Mouse (Mus musculus) CH12.LX (cell line): ENCODE data around the gene Fars2. TPM values are rescaled to one million over a fixed set of nuclear protein-coding genes. Genes with fewer than 3 reads are reported as not detected.

Experiments
- DNase-seq: peaks from one replicate; pipeline ENCODE4 v3.0.0-alpha.2; 2013; ENCODE audit errors: extremely low read depth
- H3K27ac ChIP-seq: 2 replicates; pipeline ENCODE4 v1.5.1; 2012; ENCODE audit warnings: low read depth, mild to moderate bottlenecking, control low read depth, moderate library complexity; ENCODE audit not compliant: insufficient read depth
- H3K27me3 ChIP-seq: replicated peaks from 2 replicates; pipeline ENCODE3; 2012; ENCODE audit warnings: inconsistent platforms
- H3K36me3 ChIP-seq, 2 experiments: replicated peaks in 1 of 2; 2 replicates each; pipeline versions ENCODE3 to v1.6.1; 2012; ENCODE audit warnings: inconsistent platforms in 1 of 2, low read length in 1 of 2, mild to moderate bottlenecking in 1 of 2, mixed read lengths in 1 of 2, moderate library complexity in 1 of 2; ENCODE audit not compliant: control insufficient read depth in 1 of 2, insufficient read depth in 1 of 2
- H3K4me1 ChIP-seq, 2 experiments: 2 replicates each; pipeline ENCODE4 v1.6.1; 2012; ENCODE audit warnings: inconsistent platforms in 1 of 2, moderate library complexity in 1 of 2; ENCODE audit not compliant: insufficient read depth in 2 of 2, control insufficient read depth in 1 of 2
- H3K4me2 ChIP-seq: 2 replicates; pipeline ENCODE4 v1.6.1; 2012; ENCODE audit warnings: low read depth, mild to moderate bottlenecking, control low read depth; ENCODE audit not compliant: poor library complexity, insufficient read depth, severe bottlenecking
- H3K4me3 ChIP-seq, 3 experiments: fragments of 150-350 bp in 1 of 3; sonication (generic) in 1 of 3; replicated peaks in 1 of 3; 2 replicates each; pipeline versions ENCODE3 to v1.5.1; 2011 to 2012; ENCODE audit warnings: low read depth in 2 of 3, low read length in 2 of 3, mild to moderate bottlenecking in 2 of 3, moderate library complexity in 2 of 3, control low read depth in 1 of 3, improper control_type of control experiment in 1 of 3, inconsistent platforms in 1 of 3, mixed read lengths in 1 of 3; ENCODE audit not compliant: poor library complexity in 1 of 3
- H3K79me2 ChIP-seq: replicated peaks from 2 replicates; pipeline ENCODE4 v1.6.1; 2012; ENCODE audit warnings: mild to moderate bottlenecking, moderate library complexity; ENCODE audit not compliant: control insufficient read depth, poor library complexity, insufficient read depth, severe bottlenecking; ENCODE audit errors: extremely low read depth
- H3K9ac ChIP-seq: 2 replicates; pipeline ENCODE4 v1.6.1; 2012; ENCODE audit warnings: low read depth, mild to moderate bottlenecking, control low read depth, moderate library complexity; ENCODE audit not compliant: insufficient read depth
- H3K9me3 ChIP-seq: replicated peaks from 2 replicates; pipeline ENCODE3; 2012; ENCODE audit warnings: low read length, inconsistent platforms, mixed read lengths
- CHD2 ChIP-seq: IDR thresholded peaks from 2 replicates; pipeline ENCODE4 v1.6.1; 2011; ENCODE audit warnings: low read length, improper control_type of control experiment
- CTCF ChIP-seq, 2 experiments: IDR thresholded peaks in 1 of 2; conservative IDR thresholded peaks in 1 of 2; 2 replicates each; pipeline ENCODE4 v1.5.1; 2011 to 2012; ENCODE audit warnings: low read depth in 2 of 2, low read length in 2 of 2, improper control_type of control experiment in 1 of 2, inconsistent platforms in 1 of 2, mild to moderate bottlenecking in 1 of 2, moderate library complexity in 1 of 2
- E2F4 ChIP-seq: IDR thresholded peaks from 2 replicates; pipeline ENCODE4 v1.6.1; 2011; ENCODE audit warnings: low read depth, low read length, improper control_type of control experiment; ENCODE audit not compliant: insufficient replicate concordance
- ETS1 ChIP-seq: conservative IDR thresholded peaks from 2 replicates; pipeline ENCODE4 v1.6.1; 2012; ENCODE audit warnings: low read depth, mild to moderate bottlenecking, inconsistent platforms, low read length, improper control_type of control experiment, moderate library complexity
- GABPA ChIP-seq: IDR thresholded peaks from 2 replicates; pipeline ENCODE4 v1.6.1; 2012; ENCODE audit warnings: low read depth, low read length, improper control_type of control experiment, inconsistent platforms; ENCODE audit not compliant: insufficient replicate concordance
- HCFC1 ChIP-seq: IDR thresholded peaks from 2 replicates; pipeline ENCODE4 v1.6.1; 2012; ENCODE audit warnings: low read depth, mild to moderate bottlenecking, inconsistent platforms, low read length, improper control_type of control experiment
- MXI1 ChIP-seq: IDR thresholded peaks from 2 replicates; pipeline ENCODE4 v1.6.1; 2011; ENCODE audit warnings: mild to moderate bottlenecking, low read depth, low read length, improper control_type of control experiment
- NELFE ChIP-seq: IDR thresholded peaks from 2 replicates; pipeline ENCODE4 v1.6.1; 2011; ENCODE audit warnings: low read depth, low read length, improper control_type of control experiment
- NRF1 ChIP-seq: IDR thresholded peaks from 2 replicates; pipeline ENCODE4 v1.6.1; 2014; ENCODE audit warnings: low read depth, mild to moderate bottlenecking, inconsistent platforms, low read length, improper control_type of control experiment, moderate library complexity
- PAX5 ChIP-seq: IDR thresholded peaks from 2 replicates; pipeline ENCODE4 v1.6.1; 2012; ENCODE audit warnings: low read length, inconsistent platforms, mixed read lengths
- POLR2A ChIP-seq: IDR thresholded peaks from 2 replicates; pipeline ENCODE4 v1.6.1; 2011; ENCODE audit warnings: low read depth, mild to moderate bottlenecking, improper control_type of control experiment, low read length
- SMC3 ChIP-seq: IDR thresholded peaks from 2 replicates; pipeline ENCODE4 v1.6.1; 2011; ENCODE audit warnings: low read depth, low read length, improper control_type of control experiment
- TCF12 ChIP-seq: IDR thresholded peaks from 2 replicates; pipeline ENCODE4 v1.6.1; 2014; ENCODE audit warnings: low read depth, mild to moderate bottlenecking, inconsistent platforms, low read length, improper control_type of control experiment
- USF1 ChIP-seq: IDR thresholded peaks from 2 replicates; pipeline ENCODE4 v1.6.1; 2014; ENCODE audit warnings: low read depth, mild to moderate bottlenecking, inconsistent platforms, low read length, improper control_type of control experiment
- USF2 ChIP-seq: conservative IDR thresholded peaks from 2 replicates; pipeline ENCODE4 v1.6.1; 2011; ENCODE audit warnings: low read depth, low read length, improper control_type of control experiment
- ZC3H11A ChIP-seq: IDR thresholded peaks from 2 replicates; pipeline ENCODE4 v1.6.1; 2012; ENCODE audit warnings: low read depth, mild to moderate bottlenecking, inconsistent platforms, low read length, improper control_type of control experiment
- ZKSCAN1 ChIP-seq: IDR thresholded peaks from 2 replicates; pipeline ENCODE4 v1.6.1; 2012; ENCODE audit warnings: low read depth, inconsistent platforms, low read length, improper control_type of control experiment, borderline replicate concordance
- ZNF384 ChIP-seq: IDR thresholded peaks from 2 replicates; pipeline ENCODE4 v1.6.1; 2012; ENCODE audit warnings: low read depth, low read length, improper control_type of control experiment, inconsistent platforms
- dilution Hi-C: fragments of 300-500 bp; cut with MboI; formaldehyde crosslinking; loops from 2 replicates; pipeline ENCODE4 v1.14.3; 2020; ENCODE audit warnings: low sequenced_read_pairs; ENCODE audit not compliant: extremely low pct_unique_long_range_greater_than_20kb, extremely low pct_ligation_motif_present
- in situ Hi-C: fragments of 300-500 bp; cut with MboI; formaldehyde crosslinking; loops from 3 replicates; pipeline ENCODE4 v1.14.3; 2019; ENCODE audit warnings: low sequenced_read_pairs, low pct_ligation_motif_present, low pct_unique_long_range_greater_than_20kb, mixed read lengths
- polyA plus RNA-seq: library from polyadenylated mRNA; unstranded; fragments of >175 nt; gene quantifications from 2 replicates; pipeline ENCODE4 v1.2.1, GENCODE M21; 2012; ENCODE audit warnings: low read depth; ENCODE audit not compliant: insufficient read length
- total RNA-seq, 2 experiments: library from RNA; depleted of rRNA; stranded (reverse); fragments of 300-350 nt in 1 of 2; fragments of >200 nt in 1 of 2; gene quantifications; 2 replicates each; pipeline ENCODE4 v1.2.3; 2012 to 2014

Gene Fars2
- total and polyA plus RNA-seq, 3 experiments: 30.2 to 47.7 (median 46.4) TPM

- H3K36me3 ChIP-seq: no peaks in the 10 kb centered on the region
- H3K4me3 ChIP-seq: no peak overlapping the region
- H3K4me2 ChIP-seq: no peak overlapping the region
- no peaks in the 10 kb centered on the region for H3K27me3 ChIP-seq
- DNase-seq: no peak
- no peaks in the 10 kb centered on the region for H3K9me3 ChIP-seq
- dilution Hi-C loops: no loop called here
- H3K27ac ChIP-seq: no peak overlapping the region
- in situ Hi-C loops: no loop called here
- H3K9ac ChIP-seq: no peak overlapping the region
- H3K4me1 ChIP-seq: no peaks in the 10 kb centered on the region
- no peaks in the 10 kb centered on the region for H3K79me2 ChIP-seq
- TF ChIP-seq CTCF (conservative IDR thresholded peaks at IDR 0.05 in 1 of 2, IDR thresholded peaks at IDR 0.05 in 1 of 2; ENCODE audit: low read depth in 2 of 2, low read length in 2 of 2): no peak
- TF ChIP-seq ZKSCAN1: no peak
- no peak for TF ChIP-seq TCF12
- TF ChIP-seq HCFC1: no peak
- no peak for TF ChIP-seq NRF1
- no peak for TF ChIP-seq NELFE
- no peak for TF ChIP-seq ZC3H11A
- no peak for TF ChIP-seq E2F4
Observed at GRCm38 (mm10) chr13:36584197-36584596, 467.0 kb downstream of the Fars2 start.

- H3K27me3 ChIP-seq: no peaks in the 10 kb centered on the region
- no peak overlapping the region for H3K4me2 ChIP-seq
- H3K4me1 ChIP-seq: no peaks in the 10 kb centered on the region
- in situ Hi-C loops: no loop called here
- DNase-seq: no peak
- H3K9ac ChIP-seq: no peak overlapping the region
- dilution Hi-C loops: no loop called here
- H3K36me3 ChIP-seq: no peaks in the 10 kb centered on the region
- H3K79me2 ChIP-seq: no peaks in the 10 kb centered on the region
- no peak overlapping the region for H3K27ac ChIP-seq
- TF ChIP-seq ZNF384: no peak
- no peak for TF ChIP-seq MXI1
- no peak for TF ChIP-seq GABPA
- no peak for TF ChIP-seq ETS1
- no peak for TF ChIP-seq POLR2A
- no peak for TF ChIP-seq USF1
- no peak for TF ChIP-seq CHD2
- no peak for TF ChIP-seq ZKSCAN1
- no peak for TF ChIP-seq SMC3
- no peak for TF ChIP-seq PAX5
- TF ChIP-seq USF2: no peak
- H3K4me3 ChIP-seq: no peak overlapping the region
- no peaks in the 10 kb centered on the region for H3K9me3 ChIP-seq
Observed at GRCm38 (mm10) chr13:36589092-36589491, 471.9 kb downstream of the Fars2 start.
